Mouse (Mus musculus) mouse trophoblast stem cell (cell line): ENCODE measurements around the gene Gm20449.
"Not testable (repeated sequence)": the region's sequence is repeated elsewhere in the genome, so short reads cannot be mapped to it uniquely, and the experiment has no call there.

Source experiments
- in situ Hi-C, 2 experiments: fragments of 300-500 bp; cut with MseI, MboI; formaldehyde crosslinking; loops; 2 replicates in 1 of 2; 3 replicates in 1 of 2; pipeline ENCODE4 v1.15.1; 2025

Gene Gm20449

GRCm38 (mm10) chr7:41499389-41500049 is at the start of gene Gm20449, which contains the start of gene AW146154:
Gm20449 (minus strand) TSS chr7:41499417.
AW146154 (minus strand) TSS chr7:41499890.
- in situ Hi-C loops = no loop called here

- in situ Hi-C loops = no loop called here
Observed at GRCm38 (mm10) chr7:41512672-41513071, 13.5 kb upstream of the Gm20449 start.

GRCm38 (mm10) chr7:41512207-41512606 is 13.0 kb upstream of the Gm20449 start:
- in situ Hi-C loops = no loop called here

- in situ Hi-C loops = no loop called here
Observed at GRCm38 (mm10) chr7:41502402-41502801, 3.2 kb upstream of the Gm20449 start.

- in situ Hi-C loops = no loop called here
Observed at GRCm38 (mm10) chr7:41500151-41500934, 1.1 kb upstream of the Gm20449 start.

GRCm38 (mm10) chr7:41499018-41499388 is 214 bp downstream of the Gm20449 start:
- in situ Hi-C loops = not testable (repeated sequence)

GRCm38 (mm10) chr7:41498464-41498863 is 753 bp downstream of the Gm20449 start:
- in situ Hi-C loops = not testable (repeated sequence)

- in situ Hi-C loops = no loop called here
Observed at GRCm38 (mm10) chr7:41497871-41498270, 1.3 kb downstream of the Gm20449 start.

- in situ Hi-C loops = no loop called here
Observed at GRCm38 (mm10) chr7:41451864-41452263, 47.4 kb downstream of the Gm20449 start.

- in situ Hi-C loops = not testable (repeated sequence)
Observed at GRCm38 (mm10) chr7:41448596-41448995, 50.6 kb downstream of the Gm20449 start, which contains the start of gene Vmn2r57. Vmn2r57 (minus strand) TSS chr7:41448696.

GRCm38 (mm10) chr7:41394130-41394529 is 105.1 kb downstream of the Gm20449 start:
- in situ Hi-C loops = no loop called here

GRCm38 (mm10) chr7:41393048-41393971 is 105.9 kb downstream of the Gm20449 start, which contains the start of gene AI987944:
AI987944 (minus strand) TSS chr7:41393379.
- in situ Hi-C loops = no loop called here
